Mouse (Mus musculus) stomach, postnatal 0 days (tissue): ENCODE measurements around the gene Chrdl2.

ENCODE experiments used
- CTCF ChIP-seq: IDR thresholded peaks from 2 replicates; pipeline ENCODE4 v1.5.1; 2016; ENCODE audit warnings: antibody characterized with exemption, low read depth, mild to moderate bottlenecking, moderate library complexity
- EP300 ChIP-seq: optimal IDR thresholded peaks from 2 replicates; pipeline ENCODE3; 2016; ENCODE audit warnings: antibody characterized with exemption

DNA sequence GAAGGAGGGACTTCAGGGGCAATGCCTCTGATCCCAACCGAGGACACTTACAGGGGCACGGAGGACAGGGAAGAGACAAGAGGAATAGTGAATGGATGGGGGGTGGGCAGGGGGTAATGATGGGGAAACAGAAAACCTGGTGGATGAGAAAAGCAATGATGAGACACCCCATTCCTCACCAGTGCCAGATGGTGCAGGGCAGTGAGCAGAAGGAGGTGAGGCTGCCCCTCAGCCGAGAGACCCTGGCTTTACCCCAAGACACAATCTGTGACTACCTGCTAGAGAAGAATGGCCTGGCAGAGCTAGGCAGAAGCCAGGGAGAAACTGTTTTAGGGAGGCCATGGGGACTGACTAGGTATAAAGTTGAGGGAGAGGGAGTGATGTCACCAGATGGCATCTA lies 30.5 kb downstream of the Chrdl2 start:
- TF ChIP-seq EP300 (no peak), CTCF (no peak)
